Mouse (Mus musculus) left cerebral cortex, postnatal 36 days (tissue): Measurements from ENCODE around the gene Ager. TPM values are rescaled to one million over a fixed set of nuclear protein-coding genes. Genes with fewer than 3 reads are reported as not detected.
A peak's percentile ranks its signal among the peaks of the same experiment; 100 is the strongest.

Experiments used
- DNase-seq, 2 experiments: peaks; one replicate each; pipeline ENCODE4 v3.0.0; 2021 to 2022; ENCODE audit warnings: low spot score in 2 of 2, mixed read lengths in 1 of 2
- intact Hi-C: fragments of 180-260 bp; cut with DNase I; formaldehyde crosslinking; loops from one replicate; pipeline ENCODE4 v1.15.1; 2025
- total RNA-seq, 2 experiments: library from RNA; stranded (reverse); gene quantifications; 2 replicates each; pipeline ENCODE4 v1.2.3; 2021

Ager gene
- total RNA-seq, 2 experiments from 2014 or later = 0.30 to 0.75 TPM

GRCm38 (mm10) chr17:34599891-34600290, 2.2 kb downstream of the Ager start:
- intact Hi-C loops = loop anchor here (5.0 to 10.0 kb wide), 2 partner anchors 32 to 565 kb away; partner anchors contain the start of genes Col11a2, Rxrb and Slc39a7

GRCm38 (mm10) chr17:34601796-34602195, 4.1 kb downstream of the Ager start:
- no peak for DNase-seq
- intact Hi-C loops = no loop called here

More at GRCm38 (mm10) chr17:34599891-34600290, 2.2 kb downstream of the Ager start:
- no peak for DNase-seq

- peak; percentile 96 to 99 for DNase-seq
- intact Hi-C loops = loop anchor here (1.0 to 2.0 kb wide), 2 partner anchors 10 to 17 kb away; no protein-coding TSS in a partner anchor
Measured at GRCm38 (mm10) chr17:34603375-34604060, 5.9 kb downstream of the Ager start, which contains the start of gene Rnf5. Gene Rnf5 (minus strand): TSS chr17:34603690.

GRCm38 (mm10) chr17:34604061-34604508, 6.4 kb downstream of the Ager start, which contains the start of gene Agpat1:
Gene Agpat1 (plus strand): TSS chr17:34604262.
- intact Hi-C loops = loop anchor here (2.0 kb wide), 1 partner anchor 17 kb away; no protein-coding TSS in a partner anchor
- peak; percentile 97 to 98 for DNase-seq

GRCm38 (mm10) chr17:34604511-34605237, 7.0 kb downstream of the Ager start:
- no peak for DNase-seq

GRCm38 (mm10) chr17:34605609-34606008, 7.9 kb downstream of the Ager start:
- peak; percentile 97 to 99 for DNase-seq
- intact Hi-C loops = loop anchor here (2.0 kb wide), 1 partner anchor 19 kb away; no protein-coding TSS in a partner anchor

More at GRCm38 (mm10) chr17:34604511-34605237, 7.0 kb downstream of the Ager start:
- intact Hi-C loops = loop anchor here (2.0 kb wide), 1 partner anchor 18 kb away; no protein-coding TSS in a partner anchor

GRCm38 (mm10) chr17:34606186-34607039, 8.8 kb downstream of the Ager start:
- no peak for DNase-seq
- intact Hi-C loops = no loop called here

- no peak for DNase-seq
- intact Hi-C loops = no loop called here
Measured at GRCm38 (mm10) chr17:34607997-34608396, 10.3 kb downstream of the Ager start.

GRCm38 (mm10) chr17:34611050-34611449, 13.4 kb downstream of the Ager start:
- intact Hi-C loops = no loop called here
- no peak for DNase-seq

- DNase-seq = no peak
- intact Hi-C loops = no loop called here
Measured at GRCm38 (mm10) chr17:34613054-34613645, 15.5 kb downstream of the Ager start.

GRCm38 (mm10) chr17:34613830-34614229, 16.2 kb downstream of the Ager start:
- intact Hi-C loops = no loop called here

GRCm38 (mm10) chr17:34615871-34616270, 18.2 kb downstream of the Ager start, which contains the start of gene Egfl8:
Gene Egfl8 (minus strand): TSS chr17:34615971.
- intact Hi-C loops = no loop called here
- DNase-seq = no peak

More at GRCm38 (mm10) chr17:34613830-34614229, 16.2 kb downstream of the Ager start:
- DNase-seq = no peak

GRCm38 (mm10) chr17:34618999-34619398, 21.3 kb downstream of the Ager start:
- intact Hi-C loops = no loop called here
- no peak for DNase-seq

GRCm38 (mm10) chr17:34621006-34621405, 23.3 kb downstream of the Ager start:
- no peak for DNase-seq
- intact Hi-C loops = no loop called here

GRCm38 (mm10) chr17:34623161-34623560, 25.5 kb downstream of the Ager start:
- intact Hi-C loops = no loop called here
- DNase-seq = no peak

GRCm38 (mm10) chr17:34624981-34625380, 27.3 kb downstream of the Ager start:
- no peak for DNase-seq
- intact Hi-C loops = loop anchor here (5.0 kb wide), 1 partner anchor 272 kb away; the partner anchor contains the start of genes C2 and Ehmt2

GRCm38 (mm10) chr17:34626062-34626772, 28.6 kb downstream of the Ager start:
- no peak for DNase-seq
- intact Hi-C loops = loop anchor here (5.0 kb wide), 1 partner anchor 271 kb away; the partner anchor contains the start of genes C2 and Ehmt2

GRCm38 (mm10) chr17:34626773-34627092, 29.1 kb downstream of the Ager start:
- intact Hi-C loops = loop anchor here (5.0 kb wide), 1 partner anchor 271 kb away; the partner anchor contains the start of genes C2 and Ehmt2
- no peak for DNase-seq
